Mouse (Mus musculus): ENCODE results near the gene Fam24b.

The Fam24b gene

GRCm38 (mm10) chr7:131329416-131329815, at the start of gene Fam24b:
Gene Fam24b (minus strand): TSS chr7:131329516.
- in situ Hi-C loops (cut with MboI, MseI) = loop anchor here (10.0 kb wide), 1 partner anchor 1555 kb away; no protein-coding TSS in a partner anchor

GRCm38 (mm10) chr7:131371880-131372651, 42.8 kb upstream of the Fam24b start:
- in situ Hi-C loops (cut with MboI, MseI) = loop anchor here (5.0 to 25.0 kb wide), 2 partner anchors 35 to 835 kb away; no protein-coding TSS in a partner anchor

- in situ Hi-C loops (cut with MboI, MseI) = loop anchor here (5.0 to 25.0 kb wide), 2 partner anchors 36 to 834 kb away; no protein-coding TSS in a partner anchor
These were observed 42.1 kb upstream of the Fam24b start for GRCm38 (mm10) chr7:131371470-131371860.

GRCm38 (mm10) chr7:131370648-131371469, 41.5 kb upstream of the Fam24b start, which contains the start of gene Pstk:
Gene Pstk (plus strand): TSS chr7:131371141.
- in situ Hi-C loops (cut with MboI, MseI) = loop anchor here (5.0 to 25.0 kb wide), 2 partner anchors 36 to 834 kb away; no protein-coding TSS in a partner anchor

GRCm38 (mm10) chr7:131364131-131364530, 34.8 kb upstream of the Fam24b start:
- in situ Hi-C loops (cut with MboI, MseI) = loop anchor here (25.0 kb wide), 1 partner anchor 827 kb away; no protein-coding TSS in a partner anchor

GRCm38 (mm10) chr7:131362615-131363300, 33.4 kb upstream of the Fam24b start, which contains the start of gene 2310057M21Rik:
Gene 2310057M21Rik (minus strand): TSS chr7:131362759.
- in situ Hi-C loops (cut with MboI, MseI) = loop anchor here (25.0 kb wide), 1 partner anchor 825 kb away; no protein-coding TSS in a partner anchor

GRCm38 (mm10) chr7:131362269-131362614, 32.9 kb upstream of the Fam24b start:
- in situ Hi-C loops (cut with MboI, MseI) = loop anchor here (25.0 kb wide), 1 partner anchor 825 kb away; no protein-coding TSS in a partner anchor

- in situ Hi-C loops (cut with MboI, MseI) = loop anchor here (5.0 to 25.0 kb wide), 2 partner anchors 206 to 819 kb away; partner anchors contain the start of gene Bub3
These were observed 26.8 kb upstream of the Fam24b start for GRCm38 (mm10) chr7:131356105-131356504.

- in situ Hi-C loops (cut with MboI, MseI) = no loop called here
These were observed 16.7 kb upstream of the Fam24b start for GRCm38 (mm10) chr7:131345856-131346541.

GRCm38 (mm10) chr7:131337502-131338068, 8.3 kb upstream of the Fam24b start:
- in situ Hi-C loops (cut with MboI, MseI) = no loop called here

- in situ Hi-C loops (cut with MboI, MseI) = no loop called here
These were observed 4.2 kb upstream of the Fam24b start, which contains the start of gene Fam24a for GRCm38 (mm10) chr7:131333564-131333963. Gene Fam24a (plus strand): TSS chr7:131333864.

- in situ Hi-C loops (cut with MboI, MseI) = no loop called here
These were observed 2.4 kb upstream of the Fam24b start for GRCm38 (mm10) chr7:131331688-131332087.

GRCm38 (mm10) chr7:131327054-131327453, 2.3 kb downstream of the Fam24b start:
- in situ Hi-C loops (cut with MboI, MseI) = loop anchor here (10.0 kb wide), 1 partner anchor 1558 kb away; no protein-coding TSS in a partner anchor

- in situ Hi-C loops (cut with MboI, MseI) = loop anchor here (10.0 to 25.0 kb wide), 2 partner anchors 565 to 1563 kb away; no protein-coding TSS in a partner anchor
These were observed 7.1 kb downstream of the Fam24b start, which contains the start of gene Cuzd1 for GRCm38 (mm10) chr7:131322192-131322591. Gene Cuzd1 (minus strand): TSS chr7:131322292.

- in situ Hi-C loops (cut with MboI, MseI) = loop anchor here (25.0 kb wide), 1 partner anchor 569 kb away; no protein-coding TSS in a partner anchor
These were observed 11.0 kb downstream of the Fam24b start for GRCm38 (mm10) chr7:131318340-131318739.

- in situ Hi-C loops (cut with MboI, MseI) = loop anchor here (25.0 kb wide), 1 partner anchor 570 kb away; no protein-coding TSS in a partner anchor
These were observed 11.7 kb downstream of the Fam24b start for GRCm38 (mm10) chr7:131317587-131317986.

GRCm38 (mm10) chr7:131314493-131314892, 14.8 kb downstream of the Fam24b start:
- in situ Hi-C loops (cut with MboI, MseI) = loop anchor here (25.0 kb wide), 1 partner anchor 573 kb away; no protein-coding TSS in a partner anchor

- in situ Hi-C loops (cut with MboI, MseI) = loop anchor here (25.0 kb wide), 1 partner anchor 581 kb away; no protein-coding TSS in a partner anchor
These were observed 22.6 kb downstream of the Fam24b start for GRCm38 (mm10) chr7:131306733-131307132.

GRCm38 (mm10) chr7:131303340-131303739, 26.0 kb downstream of the Fam24b start:
- in situ Hi-C loops (cut with MboI, MseI) = loop anchor here (25.0 kb wide), 1 partner anchor 584 kb away; no protein-coding TSS in a partner anchor

All from regulatory T cell (primary cell).